Comparison of ENCODE assay signal across 8 mouse cellular contexts in genomic region chr2:30712841-30713401, GRCm38 (mm10).
DNase-seq lines count a peak whose midpoint lies in the region; ATAC-seq lines count a peak whose summit lies in the region.

No protein-coding gene starts in this region.

- H3K27ac ChIP-seq in hindbrain, embryonic 12.5 days: peak overlapping the region; percentile 99
- H3K27ac ChIP-seq in neural tube, embryonic 14.5 days (ENCODE audit: low read depth, low read length): peak overlapping the region; percentile 29; the same call in 1 of the 2 replicates

- H3K9ac ChIP-seq in hindbrain, embryonic 12.5 days: no peak overlapping the region
- no peak overlapping the region for H3K9ac ChIP-seq in neural tube, embryonic 14.5 days (replicated peaks; ENCODE audit: low read depth, low read length)

- peak; percentile 53 to 71 for DNase-seq in adrenal gland, adult (ENCODE audit: inconsistent age in 2 of 2, low spot score in 1 of 2)
- no peak for DNase-seq in adrenal gland, adult 8-10 months
- no peak for DNase-seq in thymus, postnatal 10 days (ENCODE audit: low spot score in 2 of 2)
- no peak for DNase-seq in urinary bladder, postnatal 4 days (ENCODE audit: low spot score in 2 of 2)

- 59% methylated on average over 9 of the region's 9 CpGs for WGBS in hindbrain, embryonic 12.5 days
- WGBS in neural tube, embryonic 14.5 days: 59% methylated on average over 9 of the region's 9 CpGs

- H3K4me1 ChIP-seq in megakaryocyte, embryonic 14.5 days: peaks cover 93% of the 10 kb centered on the region
- H3K4me1 ChIP-seq in hindbrain, embryonic 12.5 days: peaks cover 76% of the 10 kb centered on the region
- H3K4me1 ChIP-seq in neural tube, embryonic 14.5 days (ENCODE audit: control insufficient read depth, insufficient read depth, low read length): peaks cover 42% of the 10 kb centered on the region

- peak overlapping the region; percentile 33 for H3K4me3 ChIP-seq in megakaryocyte, embryonic 14.5 days (replicated peaks)
- no peak overlapping the region for H3K4me3 ChIP-seq in hindbrain, embryonic 12.5 days
- no peak overlapping the region for H3K4me3 ChIP-seq in neural tube, embryonic 14.5 days (ENCODE audit: low read depth, low read length)

- no peak for ATAC-seq in megakaryocyte, adult 5-6 weeks (ENCODE audit: poor library complexity, severe bottlenecking)
- no peak for ATAC-seq in hindbrain, embryonic 12.5 days (ENCODE audit: low FRiP score)
- ATAC-seq in neural tube, embryonic 14.5 days (ENCODE audit: low read depth): no peak

- H3K36me3 ChIP-seq in megakaryocyte, embryonic 14.5 days (replicated peaks; ENCODE audit: low read length): no peaks in the 10 kb centered on the region
- no peaks in the 10 kb centered on the region for H3K36me3 ChIP-seq in hindbrain, embryonic 12.5 days
- H3K36me3 ChIP-seq in neural tube, embryonic 14.5 days (ENCODE audit: control insufficient read depth, insufficient read depth, low read length): no peaks in the 10 kb centered on the region

- H3K9me3 ChIP-seq in megakaryocyte, embryonic 14.5 days: no peaks in the 10 kb centered on the region
- H3K9me3 ChIP-seq in hindbrain, embryonic 12.5 days (replicated peaks): no peaks in the 10 kb centered on the region
- H3K9me3 ChIP-seq in neural tube, embryonic 14.5 days (ENCODE audit: control insufficient read depth, low read length): no peaks in the 10 kb centered on the region

- H3K4me2 ChIP-seq in hindbrain, embryonic 12.5 days (replicated peaks): no peak overlapping the region
- no peak overlapping the region for H3K4me2 ChIP-seq in neural tube, embryonic 14.5 days (ENCODE audit: low read depth, low read length)

- peaks cover 29% of the 10 kb centered on the region for H3K27me3 ChIP-seq in megakaryocyte, embryonic 14.5 days (replicated peaks)
- H3K27me3 ChIP-seq in hindbrain, embryonic 12.5 days: no peaks in the 10 kb centered on the region
- no peaks in the 10 kb centered on the region for H3K27me3 ChIP-seq in neural tube, embryonic 14.5 days (ENCODE audit: control insufficient read depth, insufficient read depth, low read length)

Comparison
In these comparisons a context has a peak if more than half of its experiments do, and no peak if none do; other contexts are left out.
1. DNase-seq: peak in adrenal gland, adult (2 of 2); none in adrenal gland, adult 8-10 months (single experiment), thymus, postnatal 10 days (0 of 2) and urinary bladder, postnatal 4 days (0 of 2).